Comparison of ENCODE assay signal across 8 mouse cellular contexts in the genomic region with DNA sequence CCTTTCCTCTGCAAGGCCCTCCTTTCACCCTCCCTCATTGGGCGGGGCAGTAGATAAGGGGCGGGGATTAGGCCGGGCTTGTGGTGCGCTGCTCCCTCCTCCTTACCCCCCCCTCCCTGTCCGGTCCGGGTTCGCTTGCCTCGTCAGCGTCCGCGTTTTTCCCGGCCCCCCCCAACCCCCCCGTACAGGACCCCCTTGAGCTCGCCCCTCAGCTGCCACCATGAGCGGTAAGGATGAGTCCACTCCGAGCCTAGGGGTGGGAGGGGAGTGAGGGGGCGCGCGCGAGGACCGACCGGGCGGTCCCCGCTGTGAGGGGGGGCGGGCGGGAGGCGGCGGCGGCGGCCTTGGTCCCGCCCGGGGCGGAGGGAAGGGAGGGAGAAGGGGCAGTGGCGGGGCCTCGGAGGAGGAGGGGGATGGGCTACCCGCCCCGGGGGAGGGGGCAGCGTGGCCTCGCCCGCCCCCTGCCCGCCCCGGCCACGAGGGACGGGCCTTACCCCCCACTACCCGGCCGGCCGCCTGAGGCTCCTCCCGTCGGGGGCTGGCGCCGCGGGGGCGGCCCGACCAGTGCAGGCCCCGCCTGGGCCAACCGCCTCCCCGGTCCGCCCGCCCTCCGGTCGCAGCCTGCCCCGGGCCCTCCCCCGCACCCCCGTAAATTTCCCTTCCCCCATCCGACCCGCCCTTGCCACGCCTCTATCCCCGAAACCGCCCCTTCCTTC. TPM values are rescaled to one million over a fixed set of nuclear protein-coding genes. Genes with fewer than 3 reads are reported as not detected.
A peak's percentile ranks its signal among the peaks of the same experiment; 100 is the strongest.
DNase-seq lines count a peak whose midpoint lies in the region; ATAC-seq and TF ChIP-seq lines count a peak whose summit lies in the region.

No protein-coding gene starts in this region.

- peak overlapping the region; percentile 61 for H3K4me3 ChIP-seq in forebrain, embryonic 11.5 days (ENCODE audit: low read depth, low read length)
- H3K4me3 ChIP-seq in layer of hippocampus, adult 2 months: peak overlapping the region; percentile 60
- H3K4me3 ChIP-seq in lung, embryonic 15.5 days: peak overlapping the region; percentile 70

- intact Hi-C loops in heart, postnatal 10 days (cut with DNase I): no loop called here

- peaks cover 25% of the 10 kb centered on the region for H3K36me3 ChIP-seq in forebrain, embryonic 11.5 days (ENCODE audit: control insufficient read depth, insufficient read depth, low read length)
- H3K36me3 ChIP-seq in lung, embryonic 15.5 days: peaks cover 30% of the 10 kb centered on the region

- WGBS in forebrain, embryonic 11.5 days: 2% methylated on average over 44 of the region's 69 CpGs
- 2% methylated on average over 29 of the region's 69 CpGs for WGBS in lung, embryonic 15.5 days

- ATAC-seq in forebrain, embryonic 11.5 days (replicated peaks; ENCODE audit: low FRiP score): peak; percentile 11
- peak; percentile 93 for ATAC-seq in lung, embryonic 15.5 days (ENCODE audit: borderline replicate concordance, extremely low read depth, low FRiP score, low TSS enrichment)

- H3K4me1 ChIP-seq in forebrain, embryonic 11.5 days (replicated peaks; ENCODE audit: control insufficient read depth, insufficient read depth, low read length): peaks cover 9% of the 10 kb centered on the region
- peaks cover 38% of the 10 kb centered on the region for H3K4me1 ChIP-seq in lung, embryonic 15.5 days

- H3K4me2 ChIP-seq in forebrain, embryonic 11.5 days (ENCODE audit: low read depth, low read length, severe bottlenecking): peak overlapping the region; percentile 42
- H3K4me2 ChIP-seq in lung, embryonic 15.5 days: peak overlapping the region; percentile 49

- H3K27ac ChIP-seq in forebrain, embryonic 11.5 days (ENCODE audit: low read depth, low read length): peak overlapping the region; percentile 96
- H3K27ac ChIP-seq in layer of hippocampus, adult 2 months: peak overlapping the region; percentile 93
- peak overlapping the region; percentile 100 for H3K27ac ChIP-seq in lung, embryonic 15.5 days

- no peaks in the 10 kb centered on the region for H3K27me3 ChIP-seq in forebrain, embryonic 11.5 days (ENCODE audit: control insufficient read depth, insufficient read depth, low read length)
- no peaks in the 10 kb centered on the region for H3K27me3 ChIP-seq in lung, embryonic 15.5 days

- peak; percentile 83 for DNase-seq in ES-CJ7 (ENCODE audit: low read depth, low spot score)
- peak; percentile 57 for DNase-seq in c-Kit-positive CD71-negative TER-119-negative erythroid progenitor cells, embryonic 14.5 days (ENCODE audit: low read depth)
- peak; percentile 98 for DNase-seq in forebrain, embryonic 11.5 days (ENCODE audit: low spot score)
- peak; percentile 83 to 86 for DNase-seq in heart, postnatal 10 days
- peak; percentile 61 to 68 for DNase-seq in layer of hippocampus, adult 2 months (ENCODE audit: low spot score in 2 of 2)
- peak; percentile 90 for DNase-seq in ovary, postnatal 36 days (ENCODE audit: low spot score)
- DNase-seq in urinary bladder, adult 18-20 months (ENCODE audit: low spot score in 2 of 2): peak; percentile 68 to 82

- no peak for TF ChIP-seq CTCF in layer of hippocampus, adult 2 months (conservative IDR thresholded peaks at IDR 0.05)

- no peaks in the 10 kb centered on the region for H3K9me3 ChIP-seq in forebrain, embryonic 11.5 days (ENCODE audit: control insufficient read depth, low read length)
- H3K9me3 ChIP-seq in lung, embryonic 15.5 days: no peaks in the 10 kb centered on the region

- peak overlapping the region; percentile 94 for H3K9ac ChIP-seq in forebrain, embryonic 11.5 days (ENCODE audit: low read length)
- peak overlapping the region; percentile 85 for H3K9ac ChIP-seq in lung, embryonic 15.5 days

RNA-seq across cellular contexts. Expression of a gene that starts 0.4 kb away (rescaled TPM):
- 12.2 and 12.5 TPM in 2 replicates for polyA plus RNA-seq in forebrain, embryonic 11.5 days (2014; fragmentation: Nextera tagmentation; extraction: Ambion mirVana)
- 10 to 100 TPM; 57.7 to 68.4 TPM for total RNA-seq in heart, postnatal 10 days (2021)
- 10 to 100 TPM; 23.1 to 33.0 TPM for total RNA-seq in layer of hippocampus, adult 2 months (2021)
- polyA plus RNA-seq in lung, embryonic 15.5 days (2015; fragmentation: Nextera tagmentation; extraction: Ambion mirVana): 10.6 TPM in 2 replicates

RNA-seq across cellular contexts. Expression of a gene that starts 38.8 kb away (rescaled TPM):
- polyA plus RNA-seq in forebrain, embryonic 11.5 days (2014; fragmentation: Nextera tagmentation; extraction: Ambion mirVana): 1.0 TPM in 1 of 2 replicates, not detected in the other
- 1 to 10 TPM in 1 of 2 experiments, under 1 TPM in 1; 0.67 to 1.4 TPM for total RNA-seq in heart, postnatal 10 days (2021)
- total RNA-seq in layer of hippocampus, adult 2 months (2021): 1 to 10 TPM in 1 of 2 experiments, under 1 TPM in 1; 0.66 to 1.2 TPM
- 0.59 and 0.82 TPM in 2 replicates for polyA plus RNA-seq in lung, embryonic 15.5 days (2015; fragmentation: Nextera tagmentation; extraction: Ambion mirVana)

RNA-seq across cellular contexts. Expression of a gene that starts 39.4 kb away (rescaled TPM):
- 0.20 and 0.52 TPM in 2 replicates for polyA plus RNA-seq in forebrain, embryonic 11.5 days (2014; fragmentation: Nextera tagmentation; extraction: Ambion mirVana)
- total RNA-seq in heart, postnatal 10 days (2021): not detected
- under 1 TPM; 0.32 to 0.49 TPM for total RNA-seq in layer of hippocampus, adult 2 months (2021)
- 0.48 and 0.55 TPM in 2 replicates for polyA plus RNA-seq in lung, embryonic 15.5 days (2015; fragmentation: Nextera tagmentation; extraction: Ambion mirVana)

RNA-seq across cellular contexts. Expression of a gene that starts 52.5 kb away (rescaled TPM):
- polyA plus RNA-seq in forebrain, embryonic 11.5 days (2014; fragmentation: Nextera tagmentation; extraction: Ambion mirVana): 87.9 and 97.2 TPM in 2 replicates
- 10 to 100 TPM; 23.3 to 27.3 TPM for total RNA-seq in heart, postnatal 10 days (2021)
- 10 to 100 TPM; 40.2 to 42.7 TPM for total RNA-seq in layer of hippocampus, adult 2 months (2021)
- 69.4 and 71.4 TPM in 2 replicates for polyA plus RNA-seq in lung, embryonic 15.5 days (2015; fragmentation: Nextera tagmentation; extraction: Ambion mirVana)

RNA-seq across cellular contexts. Expression of a gene that starts 55.8 kb away (rescaled TPM):
- polyA plus RNA-seq in forebrain, embryonic 11.5 days (2014; fragmentation: Nextera tagmentation; extraction: Ambion mirVana): 103 and 114 TPM in 2 replicates
- 10 to 100 TPM; 16.2 to 16.4 TPM for total RNA-seq in heart, postnatal 10 days (2021)
- 10 to 100 TPM; 24.5 to 26.5 TPM for total RNA-seq in layer of hippocampus, adult 2 months (2021)
- 91.1 and 92.0 TPM in 2 replicates for polyA plus RNA-seq in lung, embryonic 15.5 days (2015; fragmentation: Nextera tagmentation; extraction: Ambion mirVana)

Comparison
In these comparisons a context has a peak if more than half of its experiments do, and no peak if none do; other contexts are left out.
1. Peak in every context shown above with its lines: DNase-seq, ATAC-seq, H3K4me3 ChIP-seq and H3K27ac ChIP-seq.